Mouse (Mus musculus): ENCODE measurements around the gene Socs7.

Socs7 gene

GRCm38 (mm10) chr11:97387811-97388210 is 25.5 kb downstream of the Socs7 start:
- DNase-seq (ENCODE audit: low spot score), result no peak

DNA sequence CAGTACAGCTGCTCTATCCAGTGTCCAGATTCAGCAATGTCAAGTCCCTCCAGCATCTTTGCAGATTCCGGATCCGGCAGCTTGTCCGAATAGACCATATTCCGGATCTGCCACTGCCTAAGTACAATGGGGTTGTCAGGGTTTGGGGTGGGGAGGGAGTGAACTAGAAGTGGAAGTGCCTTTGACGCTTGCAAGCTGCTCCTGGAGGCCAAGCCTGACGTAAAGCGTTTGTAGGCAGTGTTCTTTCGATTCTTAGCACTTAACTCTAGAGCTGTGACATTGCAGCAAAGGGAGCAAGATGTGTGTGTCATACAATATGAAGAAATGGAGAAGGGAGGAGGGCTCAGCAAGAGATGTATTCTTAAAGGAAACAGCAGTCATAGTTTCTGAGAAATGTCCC is 26.8 kb downstream of the Socs7 start:
- no peak for DNase-seq (ENCODE audit: low spot score)

GRCm38 (mm10) chr11:97393658-97394057 is 31.3 kb downstream of the Socs7 start:
- no peak for DNase-seq (ENCODE audit: low spot score)

DNA sequence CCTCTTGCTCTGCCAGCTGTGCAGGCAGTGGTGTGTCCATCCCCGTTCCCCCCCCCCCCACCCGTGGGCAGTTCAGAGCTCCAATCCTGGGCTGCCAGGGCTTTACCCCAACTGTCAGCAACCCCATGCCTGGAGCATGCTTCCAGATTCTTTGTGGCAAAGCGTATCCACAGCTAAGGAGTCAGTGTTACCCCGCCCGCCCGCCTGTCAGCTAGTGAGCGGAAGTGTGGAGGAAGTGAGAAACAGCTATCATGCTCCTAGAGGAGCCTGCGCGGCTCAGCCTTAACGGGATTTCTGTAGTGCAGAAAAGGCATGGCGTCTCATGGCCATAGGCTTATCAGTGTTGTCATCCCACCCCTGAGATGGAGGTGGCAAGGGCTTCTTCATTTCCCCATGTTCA is 31.8 kb downstream of the Socs7 start:
- DNase-seq (ENCODE audit: low spot score), result no peak

- DNase-seq (ENCODE audit: low spot score), result no peak
Observed at GRCm38 (mm10) chr11:97398506-97398905, 36.2 kb downstream of the Socs7 start.

GRCm38 (mm10) chr11:97399958-97400710 is 37.8 kb downstream of the Socs7 start:
- DNase-seq (ENCODE audit: low spot score), result peak; percentile 67

DNA sequence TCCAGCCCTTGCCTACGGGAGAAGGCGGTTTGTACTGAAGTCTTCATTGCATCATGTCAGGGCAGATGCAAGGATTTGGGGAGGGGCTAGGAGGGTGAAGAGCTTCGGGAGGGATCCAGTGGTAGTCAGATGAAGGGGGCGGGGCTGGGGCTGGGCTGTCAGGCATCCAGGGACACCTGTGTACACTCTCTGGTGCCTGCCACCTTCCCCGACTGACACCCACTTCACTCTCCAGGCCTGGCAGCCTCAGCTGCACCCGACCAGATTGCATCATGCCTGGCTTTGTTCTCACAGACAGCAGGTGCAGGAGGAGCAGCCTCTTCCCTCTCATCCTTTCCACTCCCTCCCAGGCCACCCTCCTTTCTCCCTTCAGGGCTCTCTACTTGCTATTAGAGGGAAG is 38.7 kb downstream of the Socs7 start:
- DNase-seq (ENCODE audit: low spot score), result no peak

GRCm38 (mm10) chr11:97401686-97402435 is 39.5 kb downstream of the Socs7 start:
- DNase-seq (ENCODE audit: low spot score), result no peak

DNA sequence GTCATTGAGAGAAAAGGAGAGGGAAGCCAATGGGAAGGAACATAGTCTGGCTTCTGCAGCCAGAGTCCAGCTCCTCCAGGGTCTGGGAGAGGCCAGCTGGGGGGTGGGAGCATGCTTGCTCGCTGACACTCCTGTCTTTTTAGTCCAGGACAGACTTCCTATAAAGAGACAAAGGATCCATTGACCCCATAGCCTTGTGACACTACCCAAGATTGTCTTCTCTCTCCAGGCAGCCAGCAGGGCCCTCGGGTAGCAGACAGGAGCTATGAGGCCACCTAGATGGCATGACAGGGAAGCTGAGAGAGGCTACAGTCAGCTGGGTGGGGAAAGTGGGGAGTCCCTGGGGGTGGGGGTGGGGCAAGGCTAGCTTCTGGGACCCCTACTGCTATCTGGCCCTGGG is 40.4 kb downstream of the Socs7 start:
- DNase-seq (ENCODE audit: low spot score), result no peak

- DNase-seq (ENCODE audit: low spot score), result no peak
Observed at GRCm38 (mm10) chr11:97403614-97404183, 41.3 kb downstream of the Socs7 start.

- peak; percentile 35 for DNase-seq (ENCODE audit: low spot score)
Observed at GRCm38 (mm10) chr11:97404184-97404760, 41.9 kb downstream of the Socs7 start.

DNA sequence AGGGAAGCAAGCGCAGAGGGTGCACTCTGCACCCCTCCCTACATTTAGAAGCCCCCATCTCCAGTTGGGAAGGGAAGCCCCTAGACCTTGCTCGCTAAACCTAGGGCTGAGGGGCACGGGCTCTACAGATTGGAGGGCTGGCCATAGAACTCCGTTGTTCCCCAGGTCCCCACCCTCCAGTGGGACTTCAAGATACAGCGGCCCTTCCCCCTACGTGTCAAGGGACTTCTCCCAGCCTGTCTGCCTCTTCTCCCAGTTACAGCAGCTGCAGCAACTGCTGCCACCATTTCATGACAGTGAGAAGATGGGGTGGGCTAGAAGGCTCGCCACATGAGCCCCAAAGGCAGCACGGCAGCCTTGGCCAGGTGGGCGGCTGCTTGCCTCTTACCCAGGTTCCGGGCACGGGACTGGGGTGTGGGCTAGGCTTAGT is 42.4 kb downstream of the Socs7 start:
- no peak for DNase-seq (ENCODE audit: low spot score)

DNA sequence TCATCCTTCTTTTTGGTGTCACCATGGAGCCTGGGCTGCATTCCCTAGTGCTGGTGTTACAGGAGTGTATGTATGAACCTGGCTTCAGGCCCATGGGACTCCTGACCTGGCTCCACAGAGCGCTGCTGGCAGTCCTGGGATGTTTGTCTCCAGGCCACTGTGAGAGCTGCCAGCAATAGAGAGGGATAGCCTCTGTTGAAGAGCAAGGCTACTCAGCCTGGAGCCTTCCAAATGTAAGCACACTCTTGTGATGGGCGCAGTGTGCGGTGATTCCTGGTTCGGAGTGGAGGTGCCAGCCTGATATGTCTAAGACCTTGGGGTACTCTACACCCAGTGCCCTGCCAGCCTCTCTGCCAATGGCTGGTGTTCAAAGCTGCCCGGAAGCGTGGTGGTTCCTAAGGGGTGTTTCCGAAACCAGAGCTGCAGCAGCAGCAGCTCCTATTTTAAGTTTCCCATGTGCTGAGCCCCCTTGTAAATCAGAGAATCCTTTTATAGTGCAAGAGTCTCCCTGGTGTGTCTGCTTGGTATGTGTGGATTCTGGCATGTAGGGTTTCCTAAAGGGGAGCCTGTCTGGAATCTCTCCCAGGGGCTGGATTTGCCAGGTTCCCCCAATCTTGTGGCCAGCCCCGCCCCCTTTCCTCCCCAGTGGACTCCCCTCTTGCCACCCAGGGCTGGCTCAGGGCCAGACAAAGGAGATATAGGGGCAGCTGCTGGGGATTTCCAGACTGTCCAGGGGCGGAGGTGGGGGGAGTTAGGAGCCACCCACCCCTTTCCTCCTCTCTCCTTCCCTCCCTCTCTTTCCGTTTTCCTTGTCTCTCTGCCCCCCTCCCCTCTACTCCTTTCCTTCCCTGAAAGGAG is 44.0 kb downstream of the Socs7 start:
- no peak for DNase-seq (ENCODE audit: low spot score)

DNA sequence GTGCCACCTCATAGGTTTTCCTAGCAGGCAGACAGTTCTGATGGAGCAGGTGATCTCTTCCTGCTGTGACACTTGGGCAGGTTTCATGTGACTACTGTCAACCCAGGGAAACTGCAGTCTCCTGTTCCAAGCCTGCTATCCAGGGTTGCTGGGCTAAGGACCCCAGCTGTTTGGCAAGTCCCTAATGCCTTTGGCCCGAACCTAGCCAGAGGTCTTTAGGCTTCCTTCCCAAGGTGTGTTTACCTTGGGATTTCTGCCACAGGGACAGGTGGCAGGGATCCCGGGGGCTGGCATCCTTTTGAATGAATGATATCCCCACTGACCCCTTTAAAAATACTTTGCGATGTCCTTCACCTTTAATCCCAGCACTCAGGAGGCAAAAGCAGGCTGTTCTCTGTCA is 45.1 kb downstream of the Socs7 start:
- no peak for DNase-seq (ENCODE audit: low spot score)

DNA sequence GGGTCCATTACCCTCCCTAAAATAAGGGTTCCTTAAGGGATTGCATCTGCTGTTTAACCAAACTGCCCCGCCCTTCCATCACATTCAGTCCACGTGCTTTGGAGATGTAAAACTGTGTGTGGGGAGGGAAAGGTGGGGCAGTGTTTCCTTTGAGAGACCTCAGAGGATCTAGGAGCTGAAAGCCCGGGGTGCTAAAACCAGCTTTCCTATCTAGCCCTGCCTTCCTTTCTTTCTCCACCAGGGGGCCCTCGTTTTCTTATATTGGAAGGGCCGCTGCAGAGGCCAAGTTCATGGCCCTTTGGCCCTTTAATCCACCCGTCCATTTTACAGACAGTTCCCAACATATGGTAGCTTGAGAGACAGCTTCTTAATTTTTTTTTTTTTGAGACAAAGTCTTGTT is 45.8 kb downstream of the Socs7 start:
- peak; percentile 73 for DNase-seq (ENCODE audit: low spot score)

DNA sequence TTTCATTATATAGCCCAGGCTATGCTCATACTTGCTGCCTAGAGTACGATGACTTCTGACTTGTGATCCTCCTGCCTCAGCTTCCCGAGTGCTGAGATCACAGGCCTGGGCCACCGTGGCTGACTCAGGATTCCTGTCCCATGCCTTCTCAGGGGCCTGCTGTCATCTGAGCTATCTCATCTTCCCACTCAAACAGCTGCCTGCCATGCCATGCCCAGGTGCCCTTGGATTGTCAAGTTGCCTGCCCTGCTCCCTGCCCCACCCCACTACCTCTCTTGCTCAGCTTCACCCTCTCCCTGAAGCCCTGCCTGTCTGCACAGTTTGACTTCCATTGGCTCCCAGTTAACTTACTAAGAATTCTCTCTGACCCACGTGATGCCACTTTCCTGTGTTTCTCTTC is 48.6 kb downstream of the Socs7 start:
- DNase-seq (ENCODE audit: low spot score), result no peak

DNA sequence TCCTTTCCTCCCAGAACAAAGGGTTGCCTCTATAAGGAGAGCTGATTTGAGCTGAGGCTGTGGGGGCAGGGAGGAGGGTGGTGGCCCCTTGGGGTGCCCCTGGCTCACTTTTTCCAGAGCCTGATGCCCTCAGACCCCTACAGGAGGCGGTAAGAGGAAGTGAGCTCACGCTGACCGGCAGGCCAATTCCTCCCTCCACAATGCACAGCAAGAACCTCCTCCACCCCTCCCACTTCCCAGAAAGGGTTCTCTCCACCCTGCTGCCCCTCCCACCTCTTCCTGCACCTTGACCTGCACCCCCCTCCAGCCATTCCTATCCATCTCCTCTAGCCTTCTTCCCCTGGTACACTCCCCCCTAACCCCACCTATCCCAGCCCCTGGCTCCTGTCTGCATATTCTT is 49.8 kb downstream of the Socs7 start:
- DNase-seq (ENCODE audit: low spot score), result no peak

DNA sequence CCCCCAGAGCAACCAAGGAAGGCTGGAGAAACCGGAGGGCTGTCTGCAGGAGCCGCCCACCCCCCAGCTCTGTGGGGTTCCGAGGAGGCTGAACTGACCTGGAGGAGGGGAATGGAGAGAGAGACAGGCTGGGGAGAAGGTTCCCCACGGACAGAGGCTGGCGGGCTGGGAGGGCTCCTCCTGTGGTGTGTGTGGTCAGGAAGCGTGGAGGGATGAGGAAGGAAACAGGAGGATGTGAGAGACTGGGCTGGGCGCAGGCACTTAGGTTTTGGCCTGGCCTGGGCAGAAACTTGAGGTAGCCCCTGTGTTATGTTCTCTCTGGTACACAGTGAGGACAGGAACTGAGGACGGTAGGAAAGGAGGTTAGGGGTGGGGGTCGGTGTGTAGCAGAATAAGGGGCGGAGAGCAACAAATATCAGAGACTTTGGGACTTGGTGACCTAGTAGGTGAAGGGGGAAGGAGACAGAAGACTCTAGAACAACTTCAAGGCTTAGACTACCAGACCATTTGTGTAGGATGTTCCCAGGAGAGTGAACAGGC is 50.5 kb downstream of the Socs7 start:
- no peak for DNase-seq (ENCODE audit: low spot score)

GRCm38 (mm10) chr11:97415330-97415711 is 53.0 kb downstream of the Socs7 start, which contains the start of gene Arhgap23:
Arhgap23 (plus strand) TSS chr11:97415533.
- peak; percentile 64 for DNase-seq (ENCODE audit: low spot score)

DNA sequence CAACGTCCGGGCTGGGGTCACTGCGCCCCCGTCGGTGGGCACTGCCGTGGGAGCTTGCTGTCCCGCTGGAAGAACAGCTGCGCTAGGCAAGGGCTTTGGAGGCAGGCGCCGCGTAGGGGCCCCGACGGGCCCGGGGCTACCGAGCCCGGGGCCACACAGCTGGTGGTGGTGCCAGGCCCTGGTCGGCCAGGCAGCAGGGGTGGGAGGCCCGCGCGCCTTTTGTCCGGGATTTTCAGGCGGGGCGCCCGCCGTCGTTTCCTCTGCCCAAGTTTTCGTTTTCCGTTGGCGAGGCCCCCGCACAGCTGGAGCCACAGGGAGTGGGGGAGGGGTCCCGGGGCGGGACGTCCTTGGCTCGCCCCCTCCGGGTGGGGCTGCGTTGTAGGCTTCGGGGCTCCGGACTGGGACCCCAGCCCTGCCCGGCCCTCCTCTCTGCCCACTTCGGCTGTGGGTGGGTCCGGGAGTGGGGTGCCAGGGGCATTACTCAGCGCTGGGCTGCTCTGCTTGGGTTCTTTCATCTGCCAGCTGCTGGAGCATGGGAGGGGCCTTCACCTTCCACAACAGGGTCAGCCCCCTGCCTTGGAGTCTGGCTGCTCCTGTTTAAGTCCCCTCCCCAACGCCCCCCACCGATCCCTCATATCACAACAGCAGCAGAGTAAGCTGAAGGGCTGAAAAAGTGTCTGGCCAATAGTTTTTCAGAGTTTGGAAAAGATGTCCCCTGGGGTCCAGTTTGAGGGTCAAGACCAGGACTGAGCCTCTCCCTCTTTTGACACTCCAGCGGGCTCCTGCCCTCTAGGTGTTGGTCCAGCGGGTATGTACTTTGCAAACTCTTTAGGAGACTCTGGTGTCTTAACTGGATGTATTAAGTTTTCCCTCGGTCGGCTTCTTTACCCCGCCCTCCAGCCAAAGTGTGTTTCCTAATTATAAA is 53.6 kb downstream of the Socs7 start:
- peak; percentile 42 for DNase-seq (ENCODE audit: low spot score)
